Mouse (Mus musculus) liver, embryonic 14.5 days (tissue): Measurements from ENCODE around the gene Shisa8.

ENCODE experiments used
- CTCF ChIP-seq: IDR thresholded peaks from 2 replicates; pipeline ENCODE4 v1.5.1; 2016; ENCODE audit warnings: antibody characterized with exemption, low read depth, control low read depth
- EP300 ChIP-seq: IDR thresholded peaks from 2 replicates; pipeline ENCODE4 v1.6.1; 2016; ENCODE audit warnings: antibody characterized with exemption, low read depth

GRCm38 (mm10) chr15:82217980-82218379 lies 5.4 kb upstream of the Shisa8 start:
- TF ChIP-seq CTCF (no peak), EP300 (no peak)
